Mouse (Mus musculus): ENCODE measurements around the gene Xrcc3.

Xrcc3 gene

GRCm38 (mm10) chr12:111814769-111815762, 1.4 kb upstream of the Xrcc3 start:
- no peak for DNase-seq (ENCODE audit: low spot score)

GRCm38 (mm10) chr12:111813111-111813765, 435 bp downstream of the Xrcc3 start:
- DNase-seq (ENCODE audit: low spot score) = peak; percentile 61

- DNase-seq (ENCODE audit: low spot score) = no peak
Observed at GRCm38 (mm10) chr12:111812611-111813010, 1.1 kb downstream of the Xrcc3 start.

- DNase-seq (ENCODE audit: low spot score) = no peak
Observed at GRCm38 (mm10) chr12:111812075-111812474, 1.6 kb downstream of the Xrcc3 start.

- peak; percentile 85 for DNase-seq (ENCODE audit: low spot score)
Observed at GRCm38 (mm10) chr12:111809762-111810161, 3.9 kb downstream of the Xrcc3 start.

- no peak for DNase-seq (ENCODE audit: low spot score)
Observed at GRCm38 (mm10) chr12:111808775-111809174, 4.9 kb downstream of the Xrcc3 start.

- no peak for DNase-seq (ENCODE audit: low spot score)
Observed at GRCm38 (mm10) chr12:111803538-111803937, 10.1 kb downstream of the Xrcc3 start.

- DNase-seq (ENCODE audit: low spot score) = no peak
Observed at GRCm38 (mm10) chr12:111800459-111801183, 13.1 kb downstream of the Xrcc3 start.

- DNase-seq (ENCODE audit: low spot score) = no peak
Observed at GRCm38 (mm10) chr12:111798493-111798892, 15.2 kb downstream of the Xrcc3 start.

GRCm38 (mm10) chr12:111797251-111797650, 16.4 kb downstream of the Xrcc3 start:
- DNase-seq (ENCODE audit: low spot score) = no peak

- DNase-seq (ENCODE audit: low spot score) = no peak
Observed at GRCm38 (mm10) chr12:111795180-111795895, 18.3 kb downstream of the Xrcc3 start.

GRCm38 (mm10) chr12:111794526-111795179, 19.0 kb downstream of the Xrcc3 start:
- no peak for DNase-seq (ENCODE audit: low spot score)

GRCm38 (mm10) chr12:111794102-111794501, 19.6 kb downstream of the Xrcc3 start:
- DNase-seq (ENCODE audit: low spot score) = no peak

GRCm38 (mm10) chr12:111791474-111792104, 22.1 kb downstream of the Xrcc3 start:
- DNase-seq (ENCODE audit: low spot score) = no peak

GRCm38 (mm10) chr12:111790631-111791030, 23.0 kb downstream of the Xrcc3 start:
- no peak for DNase-seq (ENCODE audit: low spot score)

GRCm38 (mm10) chr12:111790090-111790489, 23.6 kb downstream of the Xrcc3 start:
- DNase-seq (ENCODE audit: low spot score) = no peak

GRCm38 (mm10) chr12:111787015-111787414, 26.7 kb downstream of the Xrcc3 start:
- peak; percentile 35 for DNase-seq (ENCODE audit: low spot score)

- DNase-seq (ENCODE audit: low spot score) = no peak
Observed at GRCm38 (mm10) chr12:111785174-111785573, 28.5 kb downstream of the Xrcc3 start.

GRCm38 (mm10) chr12:111779544-111779943, 34.1 kb downstream of the Xrcc3 start:
- no peak for DNase-seq (ENCODE audit: low spot score)

- DNase-seq (ENCODE audit: low spot score) = no peak
Observed at GRCm38 (mm10) chr12:111777919-111778318, 35.8 kb downstream of the Xrcc3 start.

- DNase-seq (ENCODE audit: low spot score) = no peak
Observed at GRCm38 (mm10) chr12:111774845-111775244, 38.8 kb downstream of the Xrcc3 start.

All from testis, postnatal 10 days (tissue).